Mouse (Mus musculus): ENCODE measurements around the gene Sostdc1.

DNA sequence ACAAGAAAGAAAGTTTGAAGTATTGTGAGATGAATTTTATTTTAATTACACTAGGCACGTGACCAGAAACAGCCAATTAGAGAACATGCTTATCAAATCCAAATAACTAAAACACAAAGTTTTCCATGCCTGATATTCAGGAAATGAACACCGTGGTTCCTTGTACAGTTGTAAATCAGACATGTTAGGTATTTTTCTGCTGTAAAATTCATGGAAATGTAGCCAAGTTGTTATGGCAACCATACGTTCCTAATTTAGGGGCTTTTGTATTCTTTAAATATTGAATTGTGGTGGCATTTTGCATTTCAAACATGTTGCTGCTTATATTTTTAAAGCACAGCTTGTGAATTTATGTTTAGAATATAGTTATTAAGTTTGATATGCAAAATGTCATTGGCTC is 2.1 kb downstream of the Sostdc1 start:
- TF ChIP-seq POLR2A (IDR thresholded peaks at IDR 0.05; ENCODE audit: borderline replicate concordance, control insufficient read depth, low read depth, low read length) (no peak), CTCF (IDR thresholded peaks at IDR 0.05; ENCODE audit: control insufficient read depth, insufficient read depth, low read length) (no peak)
